Mouse (Mus musculus) heart, postnatal 36 days (tissue): ENCODE measurements around the gene Ear10. TPM values are rescaled to one million over a fixed set of nuclear protein-coding genes. Genes with fewer than 3 reads are reported as not detected.
"Not testable (repeated sequence)": the region's sequence is repeated elsewhere in the genome, so short reads cannot be mapped to it uniquely, and the experiment has no call there.

Source experiments
- DNase-seq, 2 experiments: peaks; one replicate each; pipeline ENCODE4 v3.0.0; 2021 to 2022
- intact Hi-C: fragments of 180-260 bp; cut with DNase I; formaldehyde crosslinking; loops from one replicate; pipeline ENCODE4 v1.15.1; 2025
- total RNA-seq, 2 experiments: library from RNA; stranded (reverse); gene quantifications; 2 replicates each; pipeline ENCODE4 v1.2.3; 2021

Ear10 gene
- not detected for total RNA-seq

- DNase-seq, intact Hi-C loops: not testable (repeated sequence)
Observed at GRCm38 (mm10) chr14:43923459-43923858, at the start of gene Ear10. Gene Ear10, minus strand, starts transcription at chr14:43923559.

- DNase-seq, intact Hi-C loops: not testable (repeated sequence)
Observed at GRCm38 (mm10) chr14:43956769-43957168, 33.4 kb upstream of the Ear10 start, which contains the start of gene Ang5. Gene Ang5, plus strand, starts transcription at chr14:43957069.

GRCm38 (mm10) chr14:43955074-43955473 is 31.7 kb upstream of the Ear10 start:
- DNase-seq, intact Hi-C loops: not testable (repeated sequence)

GRCm38 (mm10) chr14:43953382-43953781 is 30.0 kb upstream of the Ear10 start:
- DNase-seq, intact Hi-C loops: not testable (repeated sequence)

GRCm38 (mm10) chr14:43933399-43933798 is 10.0 kb upstream of the Ear10 start:
- not testable (repeated sequence) for DNase-seq
- intact Hi-C loops, result loop anchor here (5.0 kb wide), 1 partner anchor 54 kb away; no protein-coding TSS in a partner anchor

GRCm38 (mm10) chr14:43932991-43933390 is 9.6 kb upstream of the Ear10 start:
- intact Hi-C loops, result loop anchor here (5.0 kb wide), 1 partner anchor 54 kb away; no protein-coding TSS in a partner anchor

GRCm38 (mm10) chr14:43925404-43925950 is 2.1 kb upstream of the Ear10 start:
- intact Hi-C loops, DNase-seq: not testable (repeated sequence)

More at GRCm38 (mm10) chr14:43932991-43933390, 9.6 kb upstream of the Ear10 start:
- peak; percentile 24 to 33 for DNase-seq

GRCm38 (mm10) chr14:43924688-43925403 is 1.5 kb upstream of the Ear10 start, which contains the start of gene Gm8113:
Gene Gm8113, plus strand, starts transcription at chr14:43925390.
- peak; percentile 52 to 62 for DNase-seq
- intact Hi-C loops, result not testable (repeated sequence)

- intact Hi-C loops, DNase-seq: not testable (repeated sequence)
Observed at GRCm38 (mm10) chr14:43918214-43918613, 5.1 kb downstream of the Ear10 start.

GRCm38 (mm10) chr14:43898577-43898976 is 24.8 kb downstream of the Ear10 start:
- intact Hi-C loops, DNase-seq: not testable (repeated sequence)

- intact Hi-C loops, DNase-seq: not testable (repeated sequence)
Observed at GRCm38 (mm10) chr14:43895357-43895756, 28.0 kb downstream of the Ear10 start.

GRCm38 (mm10) chr14:43891288-43891687 is 32.1 kb downstream of the Ear10 start:
- intact Hi-C loops, DNase-seq: not testable (repeated sequence)

- intact Hi-C loops, DNase-seq: not testable (repeated sequence)
Observed at GRCm38 (mm10) chr14:43886235-43886634, 37.1 kb downstream of the Ear10 start.

GRCm38 (mm10) chr14:43879966-43880545 is 43.3 kb downstream of the Ear10 start:
- DNase-seq, intact Hi-C loops: not testable (repeated sequence)

GRCm38 (mm10) chr14:43877789-43878188 is 45.6 kb downstream of the Ear10 start:
- DNase-seq, intact Hi-C loops: not testable (repeated sequence)

GRCm38 (mm10) chr14:43875417-43875816 is 47.9 kb downstream of the Ear10 start, which contains the start of gene Ear1:
Gene Ear1, minus strand, starts transcription at chr14:43875517.
- intact Hi-C loops, DNase-seq: not testable (repeated sequence)

- intact Hi-C loops, DNase-seq: not testable (repeated sequence)
Observed at GRCm38 (mm10) chr14:43874862-43875261, 48.5 kb downstream of the Ear10 start.
